Mouse (Mus musculus): Measurements from ENCODE around the gene Gpr173. TPM values are rescaled to one million over a fixed set of nuclear protein-coding genes. Genes with fewer than 3 reads are reported as not detected.

The Gpr173 gene
- total and polyA plus RNA-seq, 3 experiments = 1.3 to 1.8 (median 1.6) TPM

Other genes starting within 250 kb of the Gpr173 start
- 10 to 100 TPM; 30.4 to 36.2 TPM for gene Iqsec2, start 224.4 kb downstream of the Gpr173 start, total RNA-seq (2021)
- 30.1 and 36.7 TPM in 2 replicates for gene Iqsec2, start 224.4 kb downstream of the Gpr173 start, polyA plus RNA-seq (2012; rRNA removed)
- 10 to 100 TPM; 48.8 to 88.8 TPM for gene Kdm5c, start 135.7 kb downstream of the Gpr173 start, total RNA-seq (2021)
- 72.0 and 107 TPM in 2 replicates for gene Kdm5c, start 135.7 kb downstream of the Gpr173 start, polyA plus RNA-seq (2012; rRNA removed)
- 10 to 100 TPM in 1 of 2 experiments, 1 to 10 TPM in 1; 9.0 to 12.0 TPM for gene Kantr, start 41.2 kb downstream of the Gpr173 start, total RNA-seq (2021)
- gene Kantr, start 41.2 kb downstream of the Gpr173 start, polyA plus RNA-seq (2012; rRNA removed) = 5.1 and 6.5 TPM in 2 replicates
- 10 to 100 TPM; 42.2 to 46.3 TPM for gene Tspyl2, start 26.3 kb downstream of the Gpr173 start, total RNA-seq (2021)
- 37.7 and 41.5 TPM in 2 replicates for gene Tspyl2, start 26.3 kb downstream of the Gpr173 start, polyA plus RNA-seq (2012; rRNA removed)
- gene Cldn34a, start 194.6 kb upstream of the Gpr173 start, total RNA-seq (2021) = not detected
- not detected in 2 replicates for gene Cldn34a, start 194.6 kb upstream of the Gpr173 start, polyA plus RNA-seq (2012; rRNA removed)